14 mouse cellular contexts compared by ENCODE assay signal in the genomic region with DNA sequence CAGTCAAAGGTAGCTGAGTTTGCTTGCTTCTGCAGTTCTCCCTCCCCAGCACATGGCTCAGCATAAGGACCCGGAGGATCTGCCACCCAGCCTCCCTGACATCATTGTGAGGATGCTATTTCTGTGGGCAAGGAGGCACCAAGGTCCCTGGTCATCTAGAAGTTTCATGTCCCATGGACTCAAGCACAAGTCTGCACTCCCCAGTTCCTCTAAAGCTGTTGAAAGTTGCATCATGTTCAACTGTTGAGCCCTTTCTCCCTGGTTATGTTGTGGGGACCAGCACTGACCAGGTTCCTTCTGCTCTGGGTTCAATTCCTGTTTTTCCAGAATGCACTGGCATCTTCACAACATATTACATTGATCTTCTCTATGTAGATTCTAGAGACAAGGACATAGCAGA.
"Had no signal": no experiment of that assay in that cellular context is flagged by ENCODE, and none has a peak within 500 bp of the region (broad histone marks: within the 10 kb centered on the region; RNA-seq: fewer than 3 reads in every experiment).

No protein-coding gene starts in this region.

- H3K4me2 ChIP-seq: lung, embryonic 14.5 days; midbrain, embryonic 12.5 days; midbrain, embryonic 15.5 days; stomach, embryonic 15.5 days had no signal

- H3K4me1 ChIP-seq: midbrain, embryonic 12.5 days; midbrain, embryonic 15.5 days; stomach, embryonic 15.5 days had no signal

- H3K27ac ChIP-seq: liver, embryonic 14.5 days; midbrain, embryonic 12.5 days; midbrain, embryonic 15.5 days; stomach, embryonic 15.5 days had no signal

- H3K9ac ChIP-seq: liver, embryonic 14.5 days; liver, postnatal 0 days; lung, embryonic 14.5 days; midbrain, embryonic 12.5 days; midbrain, embryonic 15.5 days; stomach, embryonic 15.5 days had no signal

- H3K4me3 ChIP-seq: midbrain, embryonic 12.5 days; midbrain, embryonic 15.5 days; stomach, embryonic 15.5 days had no signal

- H3K36me3 ChIP-seq: midbrain, embryonic 12.5 days; midbrain, embryonic 15.5 days; stomach, embryonic 15.5 days had no signal

- DNase-seq: kidney, adult 18-20 months; kidney, adult 9 months; kidney, postnatal 14 days; kidney, postnatal 4 days; liver, postnatal 0 days; lung, embryonic 14.5 days; lung, postnatal 36 days; thymus, adult 18-20 months; thymus, postnatal 14 days had no signal

- H3K27me3 ChIP-seq: midbrain, embryonic 15.5 days; stomach, embryonic 15.5 days had no signal

- ATAC-seq: lung, postnatal 0 days; midbrain, embryonic 15.5 days had no signal

- H3K9me3 ChIP-seq: midbrain, embryonic 12.5 days; midbrain, embryonic 15.5 days; stomach, embryonic 15.5 days had no signal
